Mouse (Mus musculus) ZHBTc4 (cell line): ENCODE measurements around the gene Dnaja3.

Experiments
- DNase-seq: peaks from one replicate; pipeline ENCODE4 v3.0.0-alpha.2; 2011; ENCODE audit warnings: low read depth, low spot score

Dnaja3 gene

GRCm38 (mm10) chr16:4639831-4640237, at the start of gene Dnaja3, which contains the start of gene Vasn:
Dnaja3 (plus strand) TSS chr16:4639989.
Vasn (plus strand) TSS chr16:4639941.
- peak; percentile 95 for DNase-seq

GRCm38 (mm10) chr16:4590236-4590635, 49.6 kb upstream of the Dnaja3 start:
- peak; percentile 79 for DNase-seq

GRCm38 (mm10) chr16:4592909-4593875, 46.6 kb upstream of the Dnaja3 start:
- peak; percentile 62 for DNase-seq

GRCm38 (mm10) chr16:4593971-4594813, 45.6 kb upstream of the Dnaja3 start, which contains the start of gene Glis2:
Glis2 (plus strand) TSS chr16:4594713.
- DNase-seq: peak; percentile 95

GRCm38 (mm10) chr16:4594814-4595526, 44.8 kb upstream of the Dnaja3 start:
- peak; percentile 50 for DNase-seq

GRCm38 (mm10) chr16:4595527-4595963, 44.2 kb upstream of the Dnaja3 start:
- peak; percentile 65 for DNase-seq

- DNase-seq: no peak
These were observed 43.6 kb upstream of the Dnaja3 start for GRCm38 (mm10) chr16:4596141-4596728.

- no peak for DNase-seq
These were observed 43.0 kb upstream of the Dnaja3 start for GRCm38 (mm10) chr16:4596836-4597235.

- DNase-seq: peak; percentile 15
These were observed 42.5 kb upstream of the Dnaja3 start for GRCm38 (mm10) chr16:4597296-4597695.

GRCm38 (mm10) chr16:4598041-4598440, 41.7 kb upstream of the Dnaja3 start:
- DNase-seq: no peak

- peak; percentile 40 for DNase-seq
These were observed 40.8 kb upstream of the Dnaja3 start for GRCm38 (mm10) chr16:4598891-4599543.

- DNase-seq: no peak
These were observed 40.2 kb upstream of the Dnaja3 start for GRCm38 (mm10) chr16:4599616-4600015.

- DNase-seq: no peak
These were observed 39.0 kb upstream of the Dnaja3 start for GRCm38 (mm10) chr16:4600701-4601310.

GRCm38 (mm10) chr16:4602189-4602588, 37.6 kb upstream of the Dnaja3 start:
- peak; percentile 93 for DNase-seq

GRCm38 (mm10) chr16:4602766-4603452, 36.9 kb upstream of the Dnaja3 start:
- DNase-seq: peak; percentile 51

- DNase-seq: no peak
These were observed 36.3 kb upstream of the Dnaja3 start for GRCm38 (mm10) chr16:4603453-4603837.

GRCm38 (mm10) chr16:4604293-4604837, 35.4 kb upstream of the Dnaja3 start:
- DNase-seq: no peak

GRCm38 (mm10) chr16:4605514-4606131, 34.2 kb upstream of the Dnaja3 start:
- no peak for DNase-seq
